Mouse (Mus musculus): ENCODE measurements around the gene Vdac1. TPM values are rescaled to one million over a fixed set of nuclear protein-coding genes. Genes with fewer than 3 reads are reported as not detected.

Vdac1 gene
- polyA plus RNA-seq, 1 experiment from 2014 or later: 224 TPM

DNA sequence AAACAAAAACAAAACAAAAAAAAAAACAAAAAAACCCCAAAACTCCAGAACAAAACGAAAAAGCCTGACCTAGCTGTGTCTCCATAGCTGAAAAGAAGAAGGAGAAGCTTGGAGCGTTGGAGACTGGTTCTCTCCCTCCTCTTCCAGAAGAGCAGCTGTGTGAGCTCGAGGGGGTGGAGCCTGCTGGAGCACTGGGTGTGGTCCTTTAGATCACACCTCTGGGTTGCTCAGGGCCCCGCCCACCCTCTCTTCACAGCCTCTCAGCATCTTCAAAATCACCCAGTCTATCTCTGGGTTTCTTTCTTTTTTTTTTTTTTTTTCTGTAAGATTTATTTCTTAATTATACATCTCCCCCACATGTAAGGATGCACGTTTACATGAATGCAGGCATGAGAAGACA is 58.6 kb downstream of the Vdac1 start:
- no peak overlapping the region for H3K27ac ChIP-seq
- no peaks in the 10 kb centered on the region for H3K9me3 ChIP-seq
- no peaks in the 10 kb centered on the region for H3K27me3 ChIP-seq (ENCODE audit: poor library complexity, severe bottlenecking)
- no peaks in the 10 kb centered on the region for H3K4me1 ChIP-seq
- WGBS: 53% methylated on average over 5 of the region's 5 CpGs
- no peaks in the 10 kb centered on the region for H3K36me3 ChIP-seq (replicated peaks)
- no peak overlapping the region for H3K4me3 ChIP-seq
- no peak for DNase-seq (ENCODE audit: extremely low spot score, low spot score)

DNA sequence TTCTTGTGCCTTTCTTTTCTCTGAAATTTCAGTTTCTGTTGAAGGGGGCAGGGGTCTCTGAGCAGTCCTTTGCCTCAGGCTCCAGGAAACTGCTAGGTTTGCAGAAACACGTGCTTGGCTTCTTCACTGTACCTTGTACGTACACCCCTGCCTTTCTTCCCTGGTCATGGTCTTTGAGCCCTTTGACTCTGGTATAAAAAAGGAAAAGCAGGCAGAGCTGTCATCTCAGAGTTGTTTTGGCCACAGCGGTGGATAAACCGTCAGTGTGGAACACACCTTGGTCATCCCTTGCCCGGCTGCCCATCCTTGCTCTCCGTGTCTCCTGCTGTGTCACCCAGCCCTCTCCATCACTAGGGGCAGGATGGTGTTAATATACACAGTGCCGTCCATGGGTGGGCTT is 59.2 kb downstream of the Vdac1 start:
- Histone ChIP-seq H3K36me3 (replicated peaks) (no peaks in the 10 kb centered on the region), H3K9me3 (no peaks in the 10 kb centered on the region), H3K4me1 (no peaks in the 10 kb centered on the region), H3K27ac (no peak overlapping the region), H3K27me3 (ENCODE audit: poor library complexity, severe bottlenecking) (no peaks in the 10 kb centered on the region), H3K4me3 (no peak overlapping the region)
- 81% methylated on average over 7 of the region's 7 CpGs for WGBS
- DNase-seq (ENCODE audit: extremely low spot score, low spot score): no peak

DNA sequence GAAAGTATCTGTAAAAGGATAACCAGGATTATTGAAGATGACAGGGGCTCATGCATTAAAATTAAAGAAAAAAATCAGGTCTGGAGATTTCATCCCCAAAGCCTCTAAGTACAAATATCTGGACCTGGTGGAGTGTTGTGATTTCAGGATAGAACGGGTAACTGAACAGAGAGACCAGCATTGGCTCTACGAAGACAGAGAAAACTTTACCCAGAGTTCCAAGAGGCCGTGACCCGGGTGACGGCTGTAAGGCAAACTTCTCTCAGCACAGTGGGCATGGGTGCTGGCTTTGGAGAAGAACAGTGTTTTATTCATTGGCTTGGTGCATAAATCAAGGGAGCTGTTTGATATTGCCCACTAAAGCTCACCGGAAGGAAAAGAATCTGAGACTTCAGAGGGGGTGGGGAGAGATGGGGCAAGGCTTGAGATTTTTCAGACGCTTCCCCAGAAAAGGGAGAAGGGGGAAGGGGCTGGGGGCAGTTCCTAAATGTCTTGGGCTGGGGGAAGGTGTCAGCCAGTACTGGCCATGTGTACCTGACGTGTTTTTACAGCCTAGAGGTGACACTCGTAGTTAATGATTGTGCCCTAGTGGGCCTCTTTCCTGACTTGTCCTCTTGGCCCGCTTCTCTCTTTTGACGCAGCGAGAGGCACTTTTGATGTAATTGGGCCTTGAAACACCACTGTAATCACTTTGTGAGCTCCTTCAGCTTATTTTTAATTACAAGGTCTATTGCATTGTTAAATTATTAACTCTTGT is 59.8 kb downstream of the Vdac1 start:
- Histone ChIP-seq H3K27me3 (ENCODE audit: poor library complexity, severe bottlenecking) (no peaks in the 10 kb centered on the region), H3K27ac (no peak overlapping the region), H3K9me3 (no peaks in the 10 kb centered on the region), H3K4me3 (no peak overlapping the region), H3K36me3 (replicated peaks) (no peaks in the 10 kb centered on the region), H3K4me1 (no peaks in the 10 kb centered on the region)
- 83% methylated on average over 12 of the region's 12 CpGs for WGBS
- no peak for DNase-seq (ENCODE audit: extremely low spot score, low spot score)

DNA sequence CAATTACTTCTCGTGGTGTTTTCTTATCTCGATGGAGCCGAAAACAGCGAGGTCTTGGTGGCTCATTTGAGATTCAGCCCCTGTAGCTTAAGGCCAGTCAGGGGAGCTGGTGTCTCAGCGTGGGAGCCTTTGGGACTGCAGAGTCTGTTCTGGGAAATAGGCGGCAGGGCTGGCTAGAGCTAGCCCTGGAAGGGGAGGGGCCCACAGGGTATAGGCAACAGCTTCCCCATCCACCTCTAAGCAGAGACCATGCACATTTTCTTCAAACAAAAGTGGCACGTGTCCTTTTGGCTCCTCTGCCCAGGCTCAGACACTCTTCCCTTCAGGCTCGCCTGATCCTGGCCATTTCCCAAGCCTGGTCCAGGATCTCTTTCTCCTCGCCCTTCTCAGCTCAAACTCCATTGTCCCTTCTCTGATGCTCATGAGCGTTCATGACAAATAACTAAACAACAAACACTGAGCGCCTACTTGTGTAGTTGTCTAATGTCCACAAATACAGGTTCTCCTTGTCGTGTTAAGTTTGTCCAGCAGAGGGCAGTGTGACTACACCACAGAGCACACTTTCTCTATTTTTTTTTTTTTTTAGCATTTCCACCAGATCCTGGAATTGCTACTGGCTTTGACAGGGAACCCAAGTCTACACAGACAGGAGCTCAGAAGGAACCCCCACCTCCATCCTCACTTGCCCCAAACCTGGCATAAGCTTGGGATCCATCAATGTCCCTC is 60.6 kb downstream of the Vdac1 start:
- 46% methylated on average over 12 of the region's 12 CpGs for WGBS
- no peaks in the 10 kb centered on the region for H3K36me3 ChIP-seq (replicated peaks)
- no peaks in the 10 kb centered on the region for H3K9me3 ChIP-seq
- H3K27me3 ChIP-seq (ENCODE audit: poor library complexity, severe bottlenecking): no peaks in the 10 kb centered on the region
- H3K4me1 ChIP-seq: peaks cover 7% of the 10 kb centered on the region
- no peak overlapping the region for H3K4me3 ChIP-seq
- no peak overlapping the region for H3K27ac ChIP-seq
- DNase-seq (ENCODE audit: extremely low spot score, low spot score): peak; percentile 63

DNA sequence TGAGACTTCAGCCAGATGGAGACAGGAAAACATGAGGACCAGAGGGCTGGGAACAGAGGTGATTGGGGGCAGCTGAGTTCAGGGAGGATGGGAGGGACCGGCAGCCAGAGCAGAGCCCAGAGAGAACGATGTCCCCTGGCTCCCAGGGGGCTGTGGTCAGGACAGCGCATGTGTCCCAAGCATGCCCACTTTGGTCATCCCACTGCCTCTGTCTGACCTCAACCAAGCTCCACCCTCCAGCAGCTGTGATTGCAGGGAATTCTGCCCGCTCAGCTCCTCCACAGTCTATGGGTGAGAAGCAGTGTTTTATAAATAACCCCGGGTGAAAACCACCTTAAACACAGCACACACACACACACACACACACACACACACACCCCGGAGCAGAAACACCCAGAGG is 68.8 kb downstream of the Vdac1 start:
- no peak overlapping the region for H3K27ac ChIP-seq
- no peaks in the 10 kb centered on the region; the same call in 1 of the 2 replicates for H3K9me3 ChIP-seq
- no peak for DNase-seq (ENCODE audit: extremely low spot score, low spot score)
- no peaks in the 10 kb centered on the region for H3K27me3 ChIP-seq (ENCODE audit: poor library complexity, severe bottlenecking)
- 91% methylated on average over 6 of the region's 6 CpGs for WGBS
- H3K36me3 ChIP-seq (replicated peaks): no peaks in the 10 kb centered on the region
- H3K4me1 ChIP-seq: peaks cover 15% of the 10 kb centered on the region
- no peak overlapping the region for H3K4me3 ChIP-seq

DNA sequence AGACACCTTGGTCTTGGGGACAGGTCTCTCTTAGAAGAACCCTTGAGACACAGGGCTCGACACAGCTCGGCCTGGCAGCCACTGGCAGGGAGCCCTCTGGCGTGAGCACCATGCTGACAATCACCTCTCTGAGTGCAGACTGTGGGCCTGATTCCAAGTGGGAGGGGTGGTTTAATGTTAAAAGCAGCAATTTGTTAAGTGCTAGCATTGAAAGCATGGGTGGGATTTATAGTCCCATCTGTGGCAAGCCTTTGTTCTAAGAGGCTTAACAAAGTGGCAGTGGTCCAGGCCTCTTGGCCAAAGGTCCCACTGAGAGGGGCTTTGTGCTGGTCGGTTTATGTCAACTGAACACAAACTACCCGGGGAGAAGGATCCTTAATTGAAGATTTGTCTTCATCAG is 70.9 kb downstream of the Vdac1 start:
- WGBS: 74% methylated on average over 5 of the region's 5 CpGs

DNA sequence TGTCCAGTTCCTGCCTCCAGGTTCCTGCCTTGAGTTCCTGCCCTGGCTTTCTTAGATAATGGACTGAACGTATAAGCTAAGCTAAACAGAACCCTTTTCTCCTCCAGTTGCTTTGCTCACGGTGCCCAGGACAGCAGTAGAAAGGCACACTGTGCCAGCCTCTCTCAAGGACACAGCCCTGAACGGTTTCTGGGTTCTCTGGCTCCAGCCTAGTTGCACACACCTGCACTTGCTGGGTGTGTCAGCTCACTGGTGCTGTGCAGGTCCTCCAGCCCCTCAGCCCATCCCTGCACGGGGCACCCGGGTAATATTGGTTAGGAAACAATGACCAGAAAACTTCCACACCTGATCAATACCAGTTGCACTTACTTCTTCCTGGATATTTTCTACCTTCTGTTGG is 71.5 kb downstream of the Vdac1 start:
- H3K36me3 ChIP-seq (replicated peaks): no peaks in the 10 kb centered on the region
- no peak overlapping the region for H3K4me3 ChIP-seq
- no peak overlapping the region for H3K27ac ChIP-seq
- no peaks in the 10 kb centered on the region; the same call in 1 of the 2 replicates for H3K9me3 ChIP-seq
- peaks cover 3% of the 10 kb centered on the region; the same call in 1 of the 2 replicates for H3K4me1 ChIP-seq
- WGBS: 93% methylated on average over 5 of the region's 5 CpGs
- no peak for DNase-seq (ENCODE audit: extremely low spot score, low spot score)
- peaks cover 4% of the 10 kb centered on the region for H3K27me3 ChIP-seq (ENCODE audit: poor library complexity, severe bottlenecking)

More for the DNA sequence above, 70.9 kb downstream of the Vdac1 start:
- H3K27ac ChIP-seq: no peak overlapping the region
- H3K4me1 ChIP-seq: peaks cover 4% of the 10 kb centered on the region
- H3K4me3 ChIP-seq: no peak overlapping the region
- H3K27me3 ChIP-seq (ENCODE audit: poor library complexity, severe bottlenecking): no peaks in the 10 kb centered on the region; the same call in 1 of the 2 replicates
- no peaks in the 10 kb centered on the region; the same call in 1 of the 2 replicates for H3K9me3 ChIP-seq
- H3K36me3 ChIP-seq (replicated peaks): no peaks in the 10 kb centered on the region
- DNase-seq (ENCODE audit: extremely low spot score, low spot score): no peak

DNA sequence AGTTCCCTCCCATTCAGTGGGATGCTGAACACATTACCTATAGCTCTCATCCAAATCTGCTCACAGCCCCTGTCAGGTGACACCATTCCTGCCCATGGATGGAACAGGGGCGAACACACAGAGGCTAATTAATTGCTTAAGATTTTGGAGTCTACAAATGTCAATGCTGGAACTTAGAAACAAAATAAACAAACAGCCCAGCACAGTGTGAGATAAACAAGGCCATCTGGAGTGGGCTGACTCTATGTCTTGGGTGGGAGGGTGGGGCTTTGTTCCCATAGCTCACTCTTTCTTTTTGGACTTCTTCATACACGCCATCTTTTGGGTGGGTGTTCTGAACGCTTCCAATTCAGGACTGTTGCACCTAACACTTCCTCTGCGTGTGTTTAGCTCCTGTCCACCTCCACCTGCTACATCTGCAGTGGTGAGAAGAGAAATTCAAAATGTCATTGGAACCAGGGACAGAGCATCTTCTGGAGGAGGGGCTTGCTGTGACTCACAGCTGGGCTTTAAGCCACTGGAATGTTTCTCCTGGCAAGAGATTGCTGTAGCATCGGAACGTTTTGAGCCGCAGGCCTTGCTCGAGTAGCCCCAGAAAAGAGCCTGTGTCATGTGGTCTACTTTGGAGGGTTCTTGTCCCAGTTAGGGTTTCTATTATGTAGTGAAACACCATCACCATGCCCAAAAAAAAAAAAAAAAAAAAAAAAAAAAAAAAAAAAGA is 72.6 kb downstream of the Vdac1 start:
- no peak overlapping the region for H3K4me3 ChIP-seq
- DNase-seq (ENCODE audit: extremely low spot score, low spot score): no peak
- H3K36me3 ChIP-seq (replicated peaks): no peaks in the 10 kb centered on the region
- 82% methylated on average over 8 of the region's 8 CpGs for WGBS
- no peaks in the 10 kb centered on the region; the same call in 1 of the 2 replicates for H3K9me3 ChIP-seq
- peaks cover 5% of the 10 kb centered on the region; the same call in 1 of the 2 replicates for H3K4me1 ChIP-seq
- H3K27ac ChIP-seq: no peak overlapping the region
- peaks cover 8% of the 10 kb centered on the region for H3K27me3 ChIP-seq (ENCODE audit: poor library complexity, severe bottlenecking)

DNA sequence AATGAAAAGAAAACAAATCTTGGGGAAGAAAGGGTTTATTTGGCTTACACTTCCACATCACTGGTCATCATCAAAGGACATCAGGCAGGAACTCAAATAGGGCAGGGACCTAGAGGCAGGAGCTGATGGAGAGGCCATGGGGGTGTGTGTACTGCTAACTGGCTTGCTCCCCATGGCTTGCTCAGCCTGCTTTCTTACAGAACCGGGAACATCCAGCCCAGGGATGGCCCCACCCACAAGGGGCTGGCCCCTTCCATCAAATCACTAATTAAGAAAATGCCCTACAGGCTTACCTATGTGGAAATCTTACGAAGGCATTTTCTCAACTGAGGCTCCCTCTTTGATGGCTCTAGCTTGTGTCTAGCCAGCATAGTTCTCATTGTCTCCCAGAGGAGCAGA is 73.1 kb downstream of the Vdac1 start:
- Histone ChIP-seq H3K9me3 (no peaks in the 10 kb centered on the region; the same call in 1 of the 2 replicates), H3K27me3 (ENCODE audit: poor library complexity, severe bottlenecking) (peaks cover 8% of the 10 kb centered on the region), H3K4me3 (no peak overlapping the region), H3K27ac (no peak overlapping the region), H3K4me1 (peaks cover 5% of the 10 kb centered on the region; the same call in 1 of the 2 replicates), H3K36me3 (replicated peaks) (no peaks in the 10 kb centered on the region)
- no peak for DNase-seq (ENCODE audit: extremely low spot score, low spot score)
- WGBS: 50% methylated on average over 2 of the region's 2 CpGs

DNA sequence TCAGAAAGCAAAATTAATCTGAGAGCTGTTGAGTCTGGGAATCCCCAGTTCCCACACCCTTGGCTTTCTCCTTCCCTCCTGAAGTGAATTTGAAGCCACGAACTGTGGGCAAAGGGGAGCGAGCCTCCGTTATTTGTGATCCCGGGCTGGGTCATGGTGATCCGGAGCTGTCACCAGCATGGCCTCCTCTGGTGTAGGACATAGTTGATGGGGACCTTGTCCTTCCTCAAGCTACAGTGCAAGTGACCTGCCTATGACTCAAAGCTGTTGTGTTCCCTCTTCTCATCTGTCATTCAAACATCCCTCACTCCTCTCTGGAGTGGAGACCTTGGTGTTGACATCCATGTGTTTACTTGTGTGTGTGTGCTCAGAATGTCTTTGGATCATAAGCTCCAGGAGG is 74.8 kb downstream of the Vdac1 start:
- peaks cover 5% of the 10 kb centered on the region; the same call in 1 of the 2 replicates for H3K4me1 ChIP-seq
- H3K4me3 ChIP-seq: no peak overlapping the region
- H3K27me3 ChIP-seq (ENCODE audit: poor library complexity, severe bottlenecking): peaks cover 8% of the 10 kb centered on the region
- no peaks in the 10 kb centered on the region for H3K36me3 ChIP-seq (replicated peaks)
- H3K9me3 ChIP-seq: no peaks in the 10 kb centered on the region; the same call in 1 of the 2 replicates
- H3K27ac ChIP-seq: no peak overlapping the region
- WGBS: 92% methylated on average over 5 of the region's 5 CpGs
- DNase-seq (ENCODE audit: extremely low spot score, low spot score): no peak

DNA sequence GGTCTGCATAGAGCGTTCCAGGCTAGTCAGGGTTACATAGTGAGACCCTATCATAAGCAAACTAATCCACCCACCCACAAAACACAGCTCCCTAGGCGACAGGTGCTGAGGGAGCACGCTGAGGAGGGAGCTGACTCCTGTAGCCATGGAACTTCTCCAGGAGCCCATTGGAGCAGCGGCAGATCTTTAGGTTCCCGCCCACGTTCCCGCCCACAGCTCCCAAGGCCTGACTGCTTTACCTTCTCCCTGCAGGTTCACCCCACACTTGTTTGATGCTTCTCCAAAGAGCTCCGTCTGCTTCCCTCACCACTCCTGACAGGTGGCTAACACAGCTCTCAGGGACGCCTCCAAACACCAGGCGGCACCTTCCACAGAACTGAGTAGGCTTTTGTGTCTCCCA is 76.5 kb downstream of the Vdac1 start:
- 25% methylated on average over 10 of the region's 10 CpGs for WGBS
- H3K27me3 ChIP-seq (ENCODE audit: poor library complexity, severe bottlenecking): peaks cover 8% of the 10 kb centered on the region
- no peak overlapping the region for H3K4me3 ChIP-seq
- no peaks in the 10 kb centered on the region; the same call in 1 of the 2 replicates for H3K9me3 ChIP-seq
- no peak overlapping the region for H3K27ac ChIP-seq
- no peak for DNase-seq (ENCODE audit: extremely low spot score, low spot score)
- peaks cover 5% of the 10 kb centered on the region; the same call in 1 of the 2 replicates for H3K4me1 ChIP-seq
- no peaks in the 10 kb centered on the region for H3K36me3 ChIP-seq (replicated peaks)

Data from forebrain, embryonic 10.5 days (tissue).